Mouse (Mus musculus): ENCODE measurements around the gene Padi1.

GRCm38 (mm10) chr4:140882981-140883380, 37.4 kb upstream of the Padi1 start:
- TF ChIP-seq POLR2A (IDR thresholded peaks at IDR 0.05; ENCODE audit: borderline replicate concordance, control insufficient read depth, low read depth, low read length) (no peak), CTCF (IDR thresholded peaks at IDR 0.05; ENCODE audit: control insufficient read depth, insufficient read depth, low read length) (no peak)

Measured in bone marrow, adult 2 months (tissue).